Mouse (Mus musculus) CD4-positive naive resting alpha-beta T cell, adult 76 days (primary cell): ENCODE measurements around the gene Terf2ip. TPM values are rescaled to one million over a fixed set of nuclear protein-coding genes. Genes with fewer than 3 reads are reported as not detected.

ENCODE experiments used
- total RNA-seq: library from RNA; stranded (reverse); gene quantifications from one replicate; pipeline ENCODE4 v1.2.4, GENCODE M21; 2023

Gene Terf2ip
- 13.5 TPM for total RNA-seq

GRCm38 (mm10) chr8:112010997-112011815 is at the start of gene Terf2ip, which contains the start of gene Kars:
Terf2ip (plus strand) TSS chr8:112011398.
Kars (minus strand) TSS chr8:112011323.

DNA sequence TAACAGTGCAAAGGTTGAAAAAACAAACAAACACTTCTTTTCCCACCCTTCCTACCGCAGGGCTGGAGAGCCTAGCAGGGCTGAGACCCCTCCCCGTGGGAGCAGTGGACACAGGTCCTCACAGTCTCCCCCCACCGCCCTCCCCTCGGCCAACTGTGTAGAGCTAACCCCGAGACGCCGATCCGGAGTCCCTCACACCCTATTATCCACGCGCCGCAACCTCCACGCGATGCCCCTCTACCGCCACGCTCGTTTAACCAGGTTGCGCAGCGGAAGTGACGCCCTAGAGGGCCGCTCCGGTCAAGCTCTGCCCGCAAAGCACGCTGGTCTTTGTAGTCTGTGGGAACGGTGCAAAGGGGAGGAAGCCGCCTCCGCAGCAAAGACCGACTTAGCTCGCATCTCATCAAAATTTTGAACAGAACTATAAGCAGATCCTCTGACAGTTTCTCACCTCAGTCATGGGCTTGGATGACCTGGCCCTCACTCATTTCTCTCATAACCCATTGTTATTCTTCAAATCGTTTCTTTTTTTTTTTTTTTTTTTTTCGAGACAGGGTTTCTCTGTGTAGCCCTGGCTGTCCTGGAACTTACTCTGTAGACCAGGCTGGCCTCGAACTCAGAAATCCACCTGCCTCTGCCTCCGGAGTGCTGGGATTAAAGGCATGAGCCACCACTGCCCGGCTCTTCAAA is 19.0 kb upstream of the Terf2ip start, which contains the start of gene Adat1:
Gene Adat1, minus strand, starts transcription at position 290 of the 690 bp plus-strand sequence.

GRCm38 (mm10) chr8:112014936-112015335 is 3.7 kb downstream of the Terf2ip start, which contains the start of gene Gm6793:
Gm6793 (minus strand) TSS chr8:112015036.

Other genes starting within 250 kb of the Terf2ip start
- 37.8 TPM for gene Cfdp1, start 157.1 kb upstream of the Terf2ip start, total RNA-seq
- 2.0 TPM for gene Tmem170, start 134.6 kb upstream of the Terf2ip start, total RNA-seq
- not detected for gene Chst5, start 101.0 kb upstream of the Terf2ip start, total RNA-seq
- 1.1 TPM for gene Tmem231, start 77.5 kb upstream of the Terf2ip start, total RNA-seq
- 109 TPM for gene Gabarapl2, start 70.7 kb upstream of the Terf2ip start, total RNA-seq
- gene Adat1, start 19.1 kb upstream of the Terf2ip start, total RNA-seq = 3.3 TPM
- gene Kars, start 75 bp upstream of the Terf2ip start, total RNA-seq = 64.5 TPM
- not detected for gene Gm6793, start 3.6 kb downstream of the Terf2ip start, total RNA-seq